Comparison of ENCODE assay signal across 13 mouse cellular contexts in genomic region chr4:8113558-8113957, GRCm38 (mm10).
DNase-seq lines count a peak whose midpoint lies in the region; ATAC-seq and TF ChIP-seq lines count a peak whose summit lies in the region.
"Had no signal": no experiment of that assay in that cellular context is flagged by ENCODE, and none has a peak within 500 bp of the region (broad histone marks: within the 10 kb centered on the region; RNA-seq: fewer than 3 reads in every experiment).

No protein-coding gene starts in this region.

- no peak overlapping the region for H3K9ac ChIP-seq in lung, embryonic 14.5 days
- no peak overlapping the region for H3K9ac ChIP-seq in heart, embryonic 15.5 days
- H3K9ac ChIP-seq: forebrain, embryonic 13.5 days; heart, embryonic 13.5 days; liver, embryonic 13.5 days had no signal

- WGBS in lung, embryonic 14.5 days = 51% methylated on average over 3 of the region's 3 CpGs
- WGBS in lung, adult 2 months = 30% methylated on average over 3 of the region's 3 CpGs
- WGBS in heart, embryonic 15.5 days = 64% methylated on average over 3 of the region's 3 CpGs

- TF ChIP-seq CTCF in lung, embryonic 14.5 days (IDR thresholded peaks at IDR 0.05; ENCODE audit: low read depth) = no peak
- TF ChIP-seq CTCF in lung, adult 2 months (IDR thresholded peaks at IDR 0.05; ENCODE audit: insufficient read depth, low read length) = no peak

- no peak overlapping the region for H3K4me2 ChIP-seq in lung, embryonic 14.5 days
- H3K4me2 ChIP-seq in heart, embryonic 15.5 days = no peak overlapping the region
- H3K4me2 ChIP-seq: forebrain, embryonic 13.5 days; heart, embryonic 13.5 days; liver, embryonic 13.5 days had no signal

- H3K4me3 ChIP-seq in lung, embryonic 14.5 days (ENCODE audit: low read depth, low read length) = no peak overlapping the region
- H3K4me3 ChIP-seq in lung, adult 2 months (replicated peaks; ENCODE audit: extremely low read depth, low read depth, low read length) = no peak overlapping the region
- no peak overlapping the region for H3K4me3 ChIP-seq in heart, embryonic 15.5 days
- H3K4me3 ChIP-seq: forebrain, embryonic 13.5 days; heart, embryonic 13.5 days; liver, embryonic 13.5 days had no signal

- no peaks in the 10 kb centered on the region for H3K36me3 ChIP-seq in lung, embryonic 14.5 days (ENCODE audit: insufficient read depth)
- H3K36me3 ChIP-seq in heart, embryonic 15.5 days = no peaks in the 10 kb centered on the region
- H3K36me3 ChIP-seq: heart, embryonic 13.5 days; liver, embryonic 13.5 days had no signal

- no peak; the same call in 1 of the 2 replicates for ATAC-seq in lung, embryonic 14.5 days (ENCODE audit: insufficient read depth)
- ATAC-seq in heart, embryonic 15.5 days (replicated peaks; ENCODE audit: insufficient number of reproducible peaks, insufficient read depth, low FRiP score, low read depth) = peak; percentile 47; the same call in 1 of the 2 replicates
- ATAC-seq in frontal cortex, adult (ENCODE audit: low TSS enrichment) = no peak
- ATAC-seq: forebrain, embryonic 13.5 days; intestine, postnatal 0 days had no signal

- H3K27ac ChIP-seq in lung, embryonic 14.5 days (ENCODE audit: low read depth) = no peak overlapping the region
- H3K27ac ChIP-seq in heart, embryonic 15.5 days = no peak overlapping the region
- H3K27ac ChIP-seq: forebrain, embryonic 13.5 days; heart, embryonic 13.5 days; liver, embryonic 13.5 days had no signal

- no peak for TF ChIP-seq POLR2A in lung, adult 2 months (IDR thresholded peaks at IDR 0.05; ENCODE audit: borderline replicate concordance, extremely low read depth, low read depth, low read length)

- DNase-seq in lung, embryonic 14.5 days = peak; percentile 25
- DNase-seq in lung, adult 2 months = no peak
- DNase-seq in kidney, postnatal 25 days = peak; percentile 23 to 55
- DNase-seq in spleen, postnatal 10 days (ENCODE audit: low spot score in 2 of 2) = no peak
- DNase-seq in testis, postnatal 14 days (ENCODE audit: low spot score) = no peak
- DNase-seq: cerebellum, adult 18-20 months; liver, embryonic 13.5 days; thymus, postnatal 14 days had no signal

- no peaks in the 10 kb centered on the region for H3K27me3 ChIP-seq in lung, embryonic 14.5 days (ENCODE audit: insufficient read depth, low read length)
- no peaks in the 10 kb centered on the region for H3K27me3 ChIP-seq in heart, embryonic 15.5 days
- H3K27me3 ChIP-seq: forebrain, embryonic 13.5 days; heart, embryonic 13.5 days; liver, embryonic 13.5 days had no signal

- H3K4me1 ChIP-seq in lung, embryonic 14.5 days (ENCODE audit: insufficient read depth) = no peaks in the 10 kb centered on the region
- H3K4me1 ChIP-seq in lung, adult 2 months (ENCODE audit: control insufficient read depth, insufficient read depth, low read length) = no peaks in the 10 kb centered on the region
- H3K4me1 ChIP-seq in heart, embryonic 15.5 days (replicated peaks) = no peaks in the 10 kb centered on the region
- H3K4me1 ChIP-seq: liver, embryonic 13.5 days had no signal

- H3K9me3 ChIP-seq in lung, embryonic 14.5 days (ENCODE audit: low read depth, low read length) = no peaks in the 10 kb centered on the region
- no peaks in the 10 kb centered on the region for H3K9me3 ChIP-seq in heart, embryonic 15.5 days (replicated peaks)
- H3K9me3 ChIP-seq: forebrain, embryonic 13.5 days; heart, embryonic 13.5 days; liver, embryonic 13.5 days had no signal

Comparison
In these comparisons a context has a peak if more than half of its experiments do, and no peak if none do; other contexts are left out.
1. DNase-seq: peak in lung, embryonic 14.5 days (single experiment) and kidney, postnatal 25 days (2 of 2); none in lung, adult 2 months (single experiment), spleen, postnatal 10 days (0 of 2) and testis, postnatal 14 days (single experiment).